In the genomic region with DNA sequence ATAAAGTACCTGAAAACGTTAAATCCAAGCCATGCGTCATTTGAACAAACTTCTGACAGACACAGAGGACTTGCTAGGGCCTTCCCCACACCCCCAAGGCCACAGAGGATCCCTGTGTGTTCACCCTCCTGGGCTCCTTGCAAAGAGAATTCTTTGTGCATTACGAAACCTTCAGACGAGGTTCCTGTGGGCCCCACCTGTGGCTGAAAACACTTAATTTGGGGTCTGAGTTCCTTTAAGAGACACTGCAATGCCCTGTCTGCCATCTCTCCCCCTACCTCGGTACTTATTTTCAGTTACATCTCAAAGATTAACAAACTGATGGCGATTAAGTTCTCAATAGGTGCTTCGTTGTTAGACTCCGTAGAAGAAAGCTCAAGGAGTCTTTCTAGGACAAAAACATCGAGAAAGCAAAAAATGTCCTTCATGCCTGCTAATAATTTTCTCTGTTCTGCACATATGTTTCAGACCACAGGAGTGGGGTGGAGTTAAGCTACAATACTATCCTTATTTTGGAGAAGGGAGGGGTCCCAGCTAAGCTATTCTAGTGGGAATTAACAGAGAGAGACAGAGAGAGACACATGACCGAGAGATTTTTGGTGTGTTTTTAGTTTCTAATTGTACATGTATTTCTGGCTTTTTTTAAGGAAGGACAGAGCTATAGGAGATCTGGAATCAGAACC, we compare ENCODE assay signal across 9 mouse cellular contexts.
DNase-seq lines count a peak whose midpoint lies in the region; ATAC-seq and TF ChIP-seq lines count a peak whose summit lies in the region.
"Had no signal": no experiment of that assay in that cellular context is flagged by ENCODE, and none has a peak within 500 bp of the region (broad histone marks: within the 10 kb centered on the region; RNA-seq: fewer than 3 reads in every experiment).

No protein-coding gene starts in this region.

- H3K4me2 ChIP-seq in liver, postnatal 0 days (ENCODE audit: low read depth, low read length), result peak overlapping the region; percentile 62

- ATAC-seq in liver, postnatal 0 days, result no peak
- ATAC-seq: CD4-positive, CD25-positive, alpha-beta regulatory T cell, adult 4 months had no signal

- TF ChIP-seq EP300 in liver, postnatal 0 days (IDR thresholded peaks at IDR 0.05; ENCODE audit: low read depth), result no peak

- H3K4me1 ChIP-seq in E14TG2a.4 (replicated peaks; ENCODE audit: low read depth, low read length), result peaks cover 12% of the 10 kb centered on the region; the same call in 1 of the 2 replicates
- peaks cover 10% of the 10 kb centered on the region for H3K4me1 ChIP-seq in liver, postnatal 0 days (ENCODE audit: insufficient read depth)

- no peaks in the 10 kb centered on the region for H3K36me3 ChIP-seq in E14TG2a.4 (ENCODE audit: insufficient read depth, low read length)
- H3K36me3 ChIP-seq in liver, postnatal 0 days (replicated peaks; ENCODE audit: insufficient read depth, low read length), result no peaks in the 10 kb centered on the region

- 0 out of 2 replicates have a peak overlapping the region, but pooled peaks have one; percentile 20 for H3K4me3 ChIP-seq in E14TG2a.4 (replicated peaks; ENCODE audit: low read length)
- peak overlapping the region; percentile 18; the same call in 1 of the 2 replicates for H3K4me3 ChIP-seq in liver, postnatal 0 days (ENCODE audit: low read depth, low read length)

- peak; percentile 38 for DNase-seq in embryo, embryonic 10 days (ENCODE audit: low spot score)
- no peak for DNase-seq in embryo, embryonic 10.5 days (ENCODE audit: low spot score)
- DNase-seq in forelimb bud, embryonic 11.5 days (ENCODE audit: low read depth, low spot score), result peak; percentile 63
- DNase-seq in liver, postnatal 0 days, result no peak
- DNase-seq in adipocyte (ENCODE audit: low spot score), result no peak
- DNase-seq in lung, adult 18-20 months, result no peak
- DNase-seq in testis, postnatal 10 days (ENCODE audit: low spot score), result no peak

- 15% methylated on average over 10 of the region's 10 CpGs for WGBS in liver, postnatal 0 days (ENCODE audit: insufficient replicate concordance)

- H3K27me3 ChIP-seq in E14TG2a.4 (ENCODE audit: insufficient read depth, low read length), result peaks cover 6% of the 10 kb centered on the region; the same call in 1 of the 2 replicates
- H3K27me3 ChIP-seq in liver, postnatal 0 days (ENCODE audit: insufficient read depth, low read length), result no peaks in the 10 kb centered on the region

- TF ChIP-seq CTCF in E14TG2a.4 (conservative IDR thresholded peaks at IDR 0.05; ENCODE audit: low read length), result no peak
- no peak for TF ChIP-seq CTCF in liver, postnatal 0 days (IDR thresholded peaks at IDR 0.05; ENCODE audit: low read depth)

- no peak overlapping the region for H3K27ac ChIP-seq in liver, postnatal 0 days (ENCODE audit: low read depth)

- 0 out of 2 replicates have a peak overlapping the region, but pooled peaks have one; percentile 32 for H3K9ac ChIP-seq in liver, postnatal 0 days (replicated peaks)

- H3K9me3 ChIP-seq in E14TG2a.4 (ENCODE audit: low read length), result no peaks in the 10 kb centered on the region
- H3K9me3 ChIP-seq in liver, postnatal 0 days (ENCODE audit: low read length), result no peaks in the 10 kb centered on the region

Comparison
In these comparisons a context has a peak if more than half of its experiments do, and no peak if none do; other contexts are left out.
1. DNase-seq: peak in embryo, embryonic 10 days (single experiment) and forelimb bud, embryonic 11.5 days (single experiment); none in embryo, embryonic 10.5 days (single experiment), liver, postnatal 0 days (single experiment), adipocyte (single experiment), lung, adult 18-20 months (0 of 2) and testis, postnatal 10 days (single experiment).